Mouse (Mus musculus) frontal cortex, adult 2 months (tissue): ENCODE data around the gene Slc38a10. TPM values are rescaled to one million over a fixed set of nuclear protein-coding genes. Genes with fewer than 3 reads are reported as not detected.

Experiments used
- DNase-seq, 2 experiments: peaks; one replicate each; pipeline ENCODE4 v3.0.0; 2022; ENCODE audit warnings: low spot score in 1 of 2; ENCODE audit errors: extremely low spot score in 1 of 2
- polyA plus RNA-seq: library from polyadenylated mRNA; depleted of rRNA; stranded (reverse); fragments of >200 nt; gene quantifications from 2 replicates; pipeline ENCODE4 v1.2.3, GENCODE M21; 2012

Slc38a10 gene
- polyA plus RNA-seq, 1 experiment = 62.5 TPM

DNA sequence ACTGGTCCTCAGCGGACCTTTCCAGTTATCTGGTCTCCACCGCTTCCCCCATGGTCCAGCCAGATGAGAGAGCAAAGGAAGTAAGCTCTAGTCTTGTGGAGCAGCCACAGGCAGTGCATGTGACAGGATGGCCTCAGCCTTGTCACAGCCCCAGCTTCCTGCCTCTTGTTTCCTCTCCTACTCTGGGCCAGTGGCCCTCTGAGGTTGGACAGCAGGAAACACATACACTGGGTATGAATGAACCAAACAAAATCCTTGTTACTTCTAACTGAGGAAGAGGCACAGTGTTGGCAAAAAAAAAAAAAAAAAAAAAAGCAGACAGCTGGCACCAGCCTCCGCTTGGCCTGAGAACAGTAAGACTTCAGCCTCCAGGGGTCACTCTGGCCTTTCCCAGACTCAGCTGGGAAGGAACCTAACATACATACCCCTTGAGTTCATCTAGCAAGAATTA is 8.5 kb downstream of the Slc38a10 start:
- no peak for DNase-seq

DNA sequence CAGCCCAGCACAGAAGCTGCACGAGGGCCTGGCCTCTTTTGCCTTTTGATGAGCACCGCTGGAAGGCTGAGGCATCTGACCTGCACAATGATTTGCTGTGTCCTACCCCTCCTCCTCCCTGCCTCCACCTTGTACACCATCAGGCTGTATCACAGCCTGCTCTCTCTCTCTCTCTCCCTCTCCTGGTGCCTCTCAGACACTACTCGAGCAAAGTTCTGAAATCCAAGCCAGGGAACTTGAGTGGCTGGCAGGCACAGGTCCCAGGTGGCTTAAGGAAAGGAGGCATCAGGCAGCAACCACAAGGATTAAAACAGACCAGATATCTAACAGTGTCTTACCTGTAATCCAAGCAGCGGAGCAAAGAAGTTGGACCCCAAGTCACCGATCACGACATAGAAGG is 10.9 kb downstream of the Slc38a10 start:
- no peak for DNase-seq

DNA sequence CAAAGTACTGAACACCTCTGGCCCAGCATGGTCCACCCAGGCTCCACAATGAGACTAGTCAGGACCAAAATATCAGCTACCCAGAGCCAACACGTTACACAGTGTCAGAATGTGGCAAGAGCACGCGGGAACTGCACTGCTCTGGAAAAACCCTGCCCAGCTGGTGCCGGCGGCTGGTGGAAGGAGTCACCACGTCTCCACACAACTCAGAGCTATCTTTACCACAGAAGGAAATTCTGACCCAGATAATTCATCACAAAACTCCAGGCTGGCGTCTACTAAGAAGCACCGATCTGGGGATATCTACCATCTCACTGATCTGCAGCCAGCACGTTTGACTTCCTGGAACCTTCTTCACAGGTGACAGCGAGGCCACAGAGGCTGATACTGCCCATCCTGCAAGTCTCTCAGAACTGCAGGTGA is 11.8 kb downstream of the Slc38a10 start:
- DNase-seq = peak in 1 of 2 experiments; percentile 47

DNA sequence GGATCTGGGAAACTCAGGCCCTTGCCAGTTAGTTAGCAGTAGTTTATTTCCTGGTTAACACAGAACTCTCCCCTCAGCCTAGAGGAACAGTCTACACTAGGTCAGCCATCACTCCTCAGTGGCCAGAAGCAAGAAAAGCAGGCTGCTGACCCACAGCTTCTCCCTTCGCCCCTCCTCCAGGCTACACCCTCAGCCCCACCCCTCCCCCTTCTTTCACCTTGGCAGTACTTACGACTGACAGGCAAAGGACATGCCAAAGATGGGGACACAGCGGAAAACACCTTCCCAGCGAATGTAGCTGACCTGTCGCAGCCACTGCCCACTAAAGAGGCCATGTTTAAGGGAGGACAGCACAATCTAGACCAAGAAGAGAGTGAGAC is 13.5 kb downstream of the Slc38a10 start:
- DNase-seq = no peak

DNA sequence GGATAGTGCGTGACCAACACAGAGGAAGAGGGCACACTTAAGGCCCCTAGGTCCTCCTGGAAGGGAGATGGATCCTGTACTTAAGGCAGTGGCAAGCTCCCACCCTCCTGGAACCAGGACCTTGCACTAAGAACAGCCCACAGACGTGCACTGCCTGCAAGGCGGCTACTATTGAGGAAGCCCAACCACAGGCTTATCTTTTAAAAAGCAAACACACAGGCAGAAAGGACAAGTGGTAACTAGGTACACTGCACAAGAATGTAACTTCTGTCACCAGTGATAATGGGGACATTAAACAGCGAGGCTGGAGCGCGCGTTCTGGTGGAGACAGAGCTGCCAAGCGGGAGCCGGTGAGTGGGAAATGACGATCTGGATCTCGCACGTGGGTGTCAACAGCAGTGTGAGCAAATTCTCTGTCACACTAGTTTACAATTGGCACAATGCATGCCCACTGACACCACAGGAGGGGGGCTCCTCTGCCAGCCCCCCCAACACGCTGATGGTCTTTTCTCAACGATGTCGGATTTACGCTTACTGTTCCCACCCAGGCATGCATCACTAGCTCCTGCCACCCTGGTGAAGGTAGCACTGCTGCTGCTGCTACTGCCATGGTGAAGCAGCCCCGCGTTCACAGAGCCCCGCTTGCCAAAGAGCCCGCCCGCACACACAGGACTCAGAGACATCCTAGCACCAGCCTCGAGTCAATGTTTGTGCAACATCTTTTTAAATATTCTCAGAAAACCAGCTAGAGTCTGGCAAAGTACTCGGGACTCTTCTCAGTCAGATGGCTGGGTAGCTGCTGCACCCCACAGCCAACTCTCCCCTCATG is 14.1 kb downstream of the Slc38a10 start:
- peak; percentile 71 to 82 for DNase-seq

DNA sequence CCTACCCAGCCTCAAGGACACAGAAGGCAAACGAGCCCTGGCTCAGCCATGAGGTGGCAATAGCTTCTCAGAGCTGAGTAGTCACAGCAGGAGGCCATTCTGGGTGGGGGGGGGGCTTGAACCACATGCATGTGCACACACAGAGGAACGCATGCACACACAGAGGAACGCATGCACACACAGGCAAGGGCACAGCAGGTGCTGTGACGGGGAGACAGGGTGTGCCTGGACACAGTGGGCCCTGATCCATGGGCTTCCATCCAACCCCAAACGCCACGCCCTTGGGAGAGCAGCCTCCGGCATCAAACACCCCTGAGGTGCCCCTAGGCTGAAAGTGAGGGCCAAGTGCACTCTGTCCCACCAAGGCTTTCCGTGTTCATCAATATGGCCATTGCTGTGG is 15.0 kb downstream of the Slc38a10 start:
- DNase-seq = no peak

DNA sequence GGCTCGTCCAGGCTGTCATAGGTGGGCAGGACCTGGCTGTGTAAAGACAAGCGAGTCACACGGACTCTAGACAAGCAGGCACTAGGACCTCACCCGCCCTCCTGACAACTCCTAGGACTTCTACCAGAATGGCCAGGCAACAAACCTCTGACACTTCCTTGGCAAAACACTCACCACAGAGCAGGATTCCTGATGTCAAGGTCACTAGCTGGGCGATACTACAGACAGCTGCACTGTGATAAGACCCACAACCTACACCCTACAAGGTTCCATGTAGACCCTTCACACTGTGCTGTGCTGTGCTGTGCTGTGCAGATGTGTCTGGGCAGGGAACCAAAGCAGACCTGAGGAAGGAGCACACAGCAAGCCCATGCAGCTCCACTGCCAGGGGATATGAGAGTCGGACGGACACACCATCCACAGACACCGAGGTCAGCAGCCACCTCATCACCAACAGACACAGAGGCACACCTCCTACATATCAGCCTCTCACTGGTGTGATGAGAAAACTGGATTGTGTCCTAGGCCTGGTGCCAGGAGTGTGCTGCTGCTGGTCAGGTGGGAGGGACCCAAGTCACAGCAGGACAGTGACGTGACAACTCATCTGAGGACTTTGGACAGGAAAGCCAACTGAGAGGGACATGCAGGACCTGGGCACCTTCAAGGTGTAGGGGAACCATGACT is 16.2 kb downstream of the Slc38a10 start:
- DNase-seq = no peak

DNA sequence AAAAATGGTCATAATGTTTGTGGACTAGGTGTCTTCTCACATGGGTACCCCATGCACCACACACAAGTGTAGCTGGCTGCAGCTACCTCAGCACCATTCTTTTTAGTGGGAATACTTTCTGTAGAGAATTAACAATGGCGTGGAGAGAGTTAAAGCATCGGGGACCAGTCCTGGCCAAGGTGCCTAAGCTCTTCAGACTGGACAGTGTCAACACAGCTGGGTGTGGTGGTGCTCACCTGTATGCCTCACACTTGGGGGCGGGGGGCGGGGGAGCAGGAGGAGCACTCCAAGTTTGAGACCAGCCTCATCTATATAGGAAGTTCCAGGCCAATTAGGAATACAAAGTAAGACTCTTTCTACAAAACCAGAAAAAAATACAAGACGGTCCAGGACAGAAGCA is 17.0 kb downstream of the Slc38a10 start:
- no peak for DNase-seq

DNA sequence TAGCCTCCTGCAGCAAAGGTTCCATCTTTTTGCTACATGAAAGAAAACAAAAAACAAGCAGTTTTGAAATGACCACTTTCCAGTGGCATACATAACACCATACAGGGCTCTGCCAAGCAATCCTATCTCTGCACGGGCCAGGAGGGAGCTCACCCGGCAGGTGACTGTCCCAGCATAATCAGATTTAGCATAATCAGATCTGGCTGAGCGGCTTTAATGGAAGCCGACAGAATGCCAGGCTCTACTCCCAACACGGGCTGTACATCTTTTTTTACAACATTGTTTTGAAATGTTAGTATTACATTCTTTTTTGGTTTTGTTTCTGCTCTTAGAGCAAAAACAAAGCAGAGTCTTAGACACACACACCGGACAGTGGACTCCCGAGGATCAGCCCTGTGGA is 21.9 kb downstream of the Slc38a10 start:
- no peak for DNase-seq

DNA sequence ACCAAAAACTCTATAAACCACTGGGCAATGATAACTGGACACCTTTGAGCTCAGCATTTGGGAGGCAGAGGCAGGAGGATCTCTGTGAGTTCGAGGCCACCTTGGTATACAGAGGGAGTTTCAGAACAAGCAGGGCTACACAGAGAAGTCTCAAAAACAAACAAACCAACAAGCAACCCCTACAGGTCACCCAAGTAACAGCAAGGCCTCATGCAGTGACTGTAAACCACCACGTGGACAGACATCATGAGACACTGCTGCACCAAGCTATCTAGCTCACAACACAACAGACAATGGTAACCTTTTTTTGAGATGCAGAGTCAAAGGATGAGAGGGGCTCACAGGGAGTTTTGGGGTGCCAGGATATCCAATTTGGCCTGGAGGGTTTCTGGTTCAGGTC is 24.3 kb downstream of the Slc38a10 start:
- no peak for DNase-seq

DNA sequence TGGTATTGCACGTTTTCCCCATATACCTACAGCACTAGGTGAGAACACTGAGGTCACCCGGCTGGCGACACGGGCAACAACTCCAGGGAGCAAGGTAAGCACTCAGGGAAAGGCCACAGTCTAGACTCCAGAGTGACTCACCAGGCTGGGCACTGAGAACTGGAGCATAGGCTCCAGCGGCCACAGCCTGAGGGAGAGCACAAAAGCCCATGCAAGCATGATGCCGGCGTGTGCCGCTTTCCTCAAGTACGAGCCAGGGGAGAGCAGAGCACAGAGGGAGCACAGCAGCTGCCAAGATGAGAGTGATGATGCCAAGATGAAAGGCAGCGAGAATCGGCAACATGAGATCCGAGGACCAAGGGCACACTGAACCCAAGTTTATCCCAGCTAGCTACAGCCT is 29.0 kb downstream of the Slc38a10 start:
- DNase-seq = no peak

DNA sequence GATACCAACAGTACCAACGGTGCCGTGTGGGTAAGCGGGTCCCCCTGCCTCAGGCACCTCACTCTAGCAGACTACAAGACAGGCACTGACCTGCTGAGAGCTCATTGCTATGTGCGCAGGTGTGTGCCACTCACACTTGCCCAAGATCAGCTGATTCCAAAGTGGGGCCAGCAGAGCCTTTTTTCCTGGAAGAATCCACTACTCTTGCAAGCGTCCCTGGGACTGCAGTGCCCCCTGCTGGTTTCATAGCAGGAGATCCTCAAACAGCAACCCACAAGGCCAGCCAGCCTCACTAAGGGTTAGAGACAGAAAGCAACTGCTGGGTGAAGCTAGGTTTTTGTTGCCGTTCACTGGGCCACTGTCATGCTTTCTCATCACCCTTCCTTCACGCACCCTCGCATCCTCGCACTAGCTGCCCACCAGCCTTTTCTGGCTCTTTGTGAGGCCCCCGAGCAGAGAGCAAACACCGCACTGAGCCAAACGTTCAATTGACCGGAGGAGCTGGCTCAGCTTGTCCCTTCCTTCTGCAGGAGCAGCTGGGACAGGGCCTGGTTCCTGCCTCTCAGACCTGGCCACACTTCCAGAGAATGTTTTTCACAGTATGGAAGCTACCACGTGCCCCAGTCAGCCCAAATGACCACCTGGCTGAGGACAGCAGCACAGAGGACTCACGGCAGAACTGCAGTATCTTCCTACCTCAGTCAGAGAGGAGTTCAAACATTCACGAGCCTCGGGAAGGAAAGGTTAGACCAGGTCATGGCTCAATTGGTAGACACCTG is 30.3 kb downstream of the Slc38a10 start:
- DNase-seq = peak; percentile 41 to 88

DNA sequence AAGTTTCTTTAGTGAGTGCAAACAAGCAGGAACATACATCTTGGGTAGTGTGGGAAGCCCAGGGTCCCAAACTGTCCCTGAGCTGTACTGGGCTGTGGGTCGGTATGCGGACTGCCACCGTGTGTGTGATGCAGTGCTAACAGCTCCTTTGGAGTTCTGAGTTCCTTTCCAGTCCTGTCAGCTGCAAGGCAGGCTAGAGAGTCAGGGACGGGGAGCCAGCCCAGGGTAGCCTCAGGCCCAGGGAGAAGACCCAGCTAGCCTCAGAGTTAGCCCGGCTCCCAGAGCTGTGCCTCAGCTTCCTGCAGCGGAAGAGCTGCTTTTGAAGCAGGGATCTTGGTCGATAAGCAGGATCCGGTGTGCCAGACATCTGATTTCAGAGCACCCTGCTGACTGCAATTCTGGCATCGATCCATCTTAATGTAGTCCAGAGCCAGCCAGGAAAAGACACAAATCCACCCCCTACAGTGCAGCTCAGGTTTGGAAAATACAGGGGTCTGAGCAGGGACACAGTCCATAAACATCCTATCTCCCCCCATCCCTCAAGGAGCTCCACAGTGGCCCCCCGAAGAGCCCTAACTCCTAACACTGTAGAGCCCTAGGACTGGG is 31.1 kb downstream of the Slc38a10 start:
- DNase-seq = no peak

DNA sequence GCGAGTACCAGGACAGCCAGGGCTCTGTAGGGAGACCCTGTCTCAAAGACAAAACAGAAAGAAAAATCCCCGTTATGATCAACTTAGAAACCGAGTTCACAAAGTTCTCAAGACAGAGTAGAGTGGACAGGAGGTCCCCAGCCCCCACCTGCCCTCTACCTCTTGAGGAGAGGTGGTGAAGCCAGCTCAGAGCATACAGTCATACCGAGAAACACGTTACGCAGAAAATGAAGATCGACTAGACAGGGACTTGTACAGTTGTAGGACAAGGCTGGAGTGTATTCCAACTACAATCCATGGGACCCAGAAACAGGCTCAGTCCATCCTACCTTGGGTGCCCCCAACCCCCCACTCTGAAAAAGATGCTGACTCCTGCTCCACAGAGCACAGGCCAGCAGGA is 32.0 kb downstream of the Slc38a10 start:
- DNase-seq = no peak

DNA sequence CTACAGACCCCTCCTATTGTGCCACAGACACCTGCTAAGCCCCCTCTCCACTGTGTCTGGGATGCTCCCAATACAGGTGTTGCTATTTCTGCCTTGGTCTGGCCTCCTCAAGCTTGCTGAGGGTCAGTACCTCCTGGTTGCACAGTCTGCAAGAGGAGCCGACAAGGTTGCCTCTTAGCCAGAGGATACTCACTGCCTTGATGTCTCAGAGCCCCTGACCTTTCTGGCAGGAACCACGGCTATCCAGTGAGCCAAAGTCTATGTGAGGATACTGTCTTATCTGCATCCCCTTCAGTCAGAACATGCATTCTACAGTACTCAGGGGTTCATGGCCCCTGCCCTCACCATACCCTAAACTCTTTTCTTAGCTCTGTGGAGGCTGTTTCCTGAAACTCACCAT is 33.5 kb downstream of the Slc38a10 start:
- DNase-seq = no peak

DNA sequence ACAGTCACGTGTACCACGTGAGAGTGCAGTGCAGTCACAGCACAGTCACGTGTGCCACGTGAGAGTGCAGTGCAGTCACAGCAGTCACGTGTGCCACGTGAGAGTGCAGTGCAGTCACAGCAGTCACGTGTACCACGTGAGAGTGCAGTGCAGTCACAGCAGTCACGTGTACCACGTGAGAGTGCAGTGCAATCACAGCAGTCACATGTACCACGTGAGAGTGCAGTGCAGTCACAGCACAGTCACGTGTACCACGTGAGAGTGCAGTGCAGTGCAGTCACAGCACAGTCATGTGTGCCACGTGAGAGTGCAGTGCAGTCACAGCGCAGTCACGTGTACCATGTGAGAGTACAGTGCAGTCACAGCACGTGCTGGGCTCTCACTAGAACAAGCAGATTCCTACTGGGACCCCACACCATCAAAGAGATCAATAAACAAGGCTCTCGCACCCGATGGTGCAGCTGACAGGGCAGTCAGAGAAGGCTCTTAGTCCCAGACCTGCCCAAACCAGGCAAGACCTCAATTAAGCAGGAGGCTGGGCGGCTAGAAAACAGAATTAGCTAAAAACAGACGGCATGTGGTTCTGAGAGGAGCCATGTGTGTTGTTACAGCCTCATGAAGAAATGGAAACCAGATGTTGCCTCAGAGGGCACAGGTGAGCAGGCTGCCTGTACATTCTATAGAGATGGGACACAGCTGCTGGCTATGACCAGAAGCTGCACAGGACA is 36.5 kb downstream of the Slc38a10 start:
- DNase-seq = no peak

DNA sequence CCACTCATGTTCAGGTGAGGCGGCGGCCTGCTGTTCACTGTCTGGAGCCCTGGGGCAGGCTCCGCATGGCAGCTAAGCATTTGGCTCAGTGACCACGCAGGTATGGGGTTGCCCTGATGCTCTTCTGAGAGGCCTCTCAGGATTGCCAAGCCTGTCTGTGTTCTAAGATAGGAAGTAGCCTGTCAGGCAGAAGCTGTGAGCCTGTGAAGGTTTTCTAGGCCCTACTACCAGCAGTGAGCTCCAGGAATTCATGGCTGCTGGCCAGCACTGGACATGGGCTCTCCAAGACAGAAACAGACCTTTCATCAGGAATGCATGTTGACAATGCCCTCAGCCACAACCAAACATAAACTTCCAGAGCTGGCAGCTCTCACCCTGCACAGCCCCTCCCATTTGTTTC is 39.0 kb downstream of the Slc38a10 start:
- DNase-seq = no peak

DNA sequence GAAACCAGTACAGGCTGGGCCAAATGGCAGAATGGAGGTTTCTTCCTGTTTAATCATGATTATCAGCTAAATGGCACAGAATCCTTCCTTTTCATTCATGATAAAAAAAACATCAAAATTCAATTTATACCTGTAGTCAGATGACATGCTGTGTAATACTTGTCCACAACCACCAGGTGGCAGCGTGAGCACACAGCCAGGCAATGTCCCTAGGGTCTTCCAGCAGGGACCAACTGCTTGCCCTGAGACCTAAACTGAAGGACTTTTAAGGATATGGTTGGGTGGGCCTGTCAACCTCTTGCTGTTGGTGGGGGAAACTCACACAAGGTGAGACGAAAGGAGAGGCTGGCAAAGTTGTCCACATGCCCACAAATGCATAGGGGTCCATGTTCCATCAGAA is 40.1 kb downstream of the Slc38a10 start:
- DNase-seq = peak in 1 of 2 experiments; percentile 42

DNA sequence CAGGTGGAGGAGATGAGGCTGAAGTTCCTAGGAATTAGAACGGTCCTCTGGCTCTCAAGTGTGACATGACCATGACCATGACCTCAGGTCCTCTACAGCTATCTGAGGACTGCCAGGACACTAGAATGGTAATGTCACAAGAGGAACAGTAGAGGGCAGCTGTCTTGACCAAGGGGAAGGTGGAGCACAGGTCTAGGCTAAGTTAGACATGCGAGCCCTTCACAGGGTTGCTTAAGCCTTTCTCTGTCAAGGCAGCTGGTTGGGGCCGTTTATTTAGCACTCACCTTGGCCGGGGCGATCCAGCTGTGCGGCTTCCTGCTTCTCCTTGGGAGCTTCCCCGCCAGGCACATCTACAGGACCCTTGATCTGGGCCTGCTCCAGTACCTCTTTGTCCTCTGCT is 40.6 kb downstream of the Slc38a10 start:
- DNase-seq = no peak

DNA sequence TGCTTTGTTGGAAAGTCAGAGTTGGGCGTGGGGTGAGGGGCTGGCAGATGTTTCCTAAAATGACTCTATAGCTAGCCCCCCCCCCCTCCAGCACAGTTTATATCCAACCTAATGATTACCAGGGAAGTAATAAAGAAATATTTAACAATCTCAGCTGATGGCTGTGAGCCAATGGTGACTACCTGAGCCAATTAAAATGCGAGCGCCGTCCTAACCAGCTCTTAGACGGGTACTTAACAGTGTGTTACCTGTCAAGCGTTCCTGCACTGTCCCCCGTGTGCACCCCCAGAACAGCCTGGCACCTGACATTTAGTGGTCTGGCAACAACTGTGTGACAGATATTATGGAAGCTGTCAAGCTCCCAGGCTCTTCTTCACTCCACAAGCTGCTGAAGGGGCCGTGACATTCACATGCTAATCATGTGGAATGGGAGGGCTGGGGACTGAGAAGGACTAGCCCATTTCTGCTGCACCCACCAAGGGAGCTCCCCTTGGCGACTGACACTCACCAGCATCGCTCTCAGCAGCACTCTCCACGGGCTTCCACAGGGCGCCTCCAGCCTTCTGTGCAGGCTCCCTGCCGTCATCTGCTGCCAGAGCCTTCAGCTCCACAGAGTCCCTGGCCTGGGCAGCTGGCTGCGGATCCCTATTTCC is 41.5 kb downstream of the Slc38a10 start:
- no peak for DNase-seq
